Mouse (Mus musculus) ovary, postnatal 14 days (tissue): ENCODE measurements at regions not wholly inside any gene's neighbourhood (a gene's known extent, or its start where the extent isn't known, plus 50 kb on each side); places are given as distances from the start of the nearest gene placed in this dataset.

Experiments used
- DNase-seq: peaks from one replicate; pipeline ENCODE4 v3.0.0; 2022; ENCODE audit warnings: low spot score

DNA sequence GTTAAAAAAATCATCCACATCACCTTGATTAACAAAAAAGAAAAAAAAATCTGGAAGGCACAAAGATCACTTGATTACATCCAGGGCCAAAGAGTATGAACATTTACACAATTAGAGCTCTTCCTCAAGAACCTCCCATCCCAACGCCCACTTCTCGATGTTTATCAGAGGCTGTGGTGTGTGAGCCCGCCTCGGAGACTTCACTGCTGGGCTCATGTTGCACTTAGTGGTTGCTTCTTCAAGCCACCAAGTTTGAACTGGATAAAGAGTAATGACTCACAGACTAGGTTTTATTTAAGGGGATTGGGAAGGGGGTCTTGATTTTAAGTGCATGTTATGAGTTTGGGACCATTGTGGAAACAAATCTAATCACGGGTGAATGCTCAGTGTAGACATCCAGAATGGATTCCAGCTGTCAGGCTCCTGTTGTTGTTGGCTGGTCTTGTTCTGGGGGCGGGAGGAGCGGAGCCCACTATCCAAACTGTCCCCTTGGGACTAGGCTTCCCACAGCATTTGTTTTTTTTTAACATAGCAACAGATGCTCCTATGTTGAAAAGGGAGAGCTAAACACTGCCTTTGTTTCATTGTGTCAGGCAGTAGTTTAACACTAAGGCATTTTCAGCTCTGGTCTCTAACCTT, 98.6 kb upstream of the Nfe2l3 start:
- DNase-seq, result no peak

DNA sequence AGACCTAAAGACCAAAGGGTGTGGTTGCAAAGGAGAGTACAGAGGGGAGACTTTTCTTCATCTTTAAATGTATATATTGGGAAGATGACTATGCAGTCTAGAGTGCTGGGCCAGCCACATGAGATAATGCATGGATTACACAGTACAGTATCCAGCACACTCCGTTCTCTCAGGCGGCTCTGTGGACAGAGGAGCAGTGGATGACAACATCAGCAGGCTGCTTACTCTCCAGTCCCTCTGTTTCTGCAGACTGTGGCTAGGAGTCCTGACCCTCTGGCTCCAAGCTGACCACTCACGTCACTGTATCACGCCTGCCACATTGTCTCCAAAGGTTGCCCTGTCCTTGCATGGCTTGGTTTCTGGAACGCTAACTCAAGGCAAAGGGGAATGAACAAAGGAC, 97.2 kb upstream of the Nfe2l3 start:
- DNase-seq, result no peak

DNA sequence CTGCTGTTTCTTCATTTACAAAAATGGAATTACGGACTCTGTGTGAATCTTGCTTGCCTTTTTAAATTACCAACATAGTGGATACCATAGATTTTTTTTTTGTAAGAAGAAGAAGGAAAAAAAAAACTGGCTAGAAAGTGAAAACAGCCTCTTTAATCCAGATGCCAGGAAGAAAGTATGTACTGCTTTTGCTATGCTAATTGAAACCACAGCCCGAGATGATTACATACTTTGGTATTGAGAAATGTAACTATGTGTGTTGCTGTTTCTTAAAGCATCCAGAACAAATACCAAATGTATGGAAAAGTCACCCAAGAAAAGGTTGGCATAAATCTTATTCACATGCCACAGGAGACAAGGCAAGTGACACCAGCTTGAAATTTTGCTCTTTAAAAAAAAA, 93.2 kb upstream of the Nfe2l3 start:
- no peak for DNase-seq

DNA sequence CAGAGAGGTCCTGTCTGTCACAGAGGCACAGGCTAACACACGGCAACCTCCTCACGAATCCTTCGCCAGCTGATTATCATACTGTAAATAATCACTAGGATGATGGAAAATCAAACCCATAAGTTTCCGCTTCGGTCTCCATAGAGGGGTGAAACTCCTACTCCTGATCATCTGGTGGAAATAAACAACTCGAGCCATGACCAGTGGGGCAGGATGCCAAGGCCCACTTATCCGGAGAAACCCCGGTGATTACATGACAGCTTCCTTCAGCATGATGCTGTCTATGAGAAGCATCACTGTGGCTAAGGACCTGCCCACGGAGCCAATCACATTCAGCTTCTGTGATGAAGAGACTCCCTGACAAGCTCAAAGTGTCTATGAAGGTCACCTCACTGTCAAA, 84.7 kb upstream of the Nfe2l3 start:
- no peak for DNase-seq

DNA sequence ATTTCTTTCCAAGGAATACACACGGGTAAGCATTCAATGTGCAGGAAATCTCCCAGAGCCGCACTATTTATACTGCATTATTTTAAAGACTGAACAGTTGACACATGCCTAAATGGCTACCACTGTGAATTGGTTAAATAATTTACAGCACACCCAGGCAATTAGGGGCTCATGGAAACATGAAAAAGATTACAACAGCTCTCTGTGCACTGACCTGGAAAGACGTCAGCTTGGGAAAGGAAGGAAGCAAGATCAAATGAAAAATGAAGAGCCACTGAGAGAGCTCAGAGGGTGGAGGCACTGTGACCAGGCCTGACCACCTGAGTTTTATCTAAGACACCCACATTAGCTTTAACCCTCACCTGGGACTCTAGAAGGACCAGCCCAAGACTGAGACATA, 82.7 kb upstream of the Nfe2l3 start:
- DNase-seq, result no peak

DNA sequence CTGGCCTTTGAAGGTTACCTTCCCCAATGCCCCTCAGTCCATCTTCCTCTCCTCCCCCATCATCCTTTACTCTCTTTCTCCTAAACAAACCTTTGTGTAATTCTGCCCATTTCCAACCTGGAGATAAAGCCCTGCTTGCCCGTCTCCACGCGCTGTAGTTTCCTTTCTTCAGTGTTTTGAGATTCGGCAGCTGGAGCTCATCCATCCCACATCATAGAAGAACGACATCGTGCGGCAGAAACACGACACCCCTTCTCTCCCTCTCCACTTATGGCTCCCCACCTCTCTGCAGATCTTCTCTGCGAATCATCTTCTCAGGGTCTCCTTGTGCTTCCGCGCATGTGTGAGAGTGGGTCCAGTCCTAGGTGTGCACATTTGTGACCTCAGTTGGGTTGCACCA, 77.4 kb upstream of the Nfe2l3 start:
- DNase-seq, result no peak

DNA sequence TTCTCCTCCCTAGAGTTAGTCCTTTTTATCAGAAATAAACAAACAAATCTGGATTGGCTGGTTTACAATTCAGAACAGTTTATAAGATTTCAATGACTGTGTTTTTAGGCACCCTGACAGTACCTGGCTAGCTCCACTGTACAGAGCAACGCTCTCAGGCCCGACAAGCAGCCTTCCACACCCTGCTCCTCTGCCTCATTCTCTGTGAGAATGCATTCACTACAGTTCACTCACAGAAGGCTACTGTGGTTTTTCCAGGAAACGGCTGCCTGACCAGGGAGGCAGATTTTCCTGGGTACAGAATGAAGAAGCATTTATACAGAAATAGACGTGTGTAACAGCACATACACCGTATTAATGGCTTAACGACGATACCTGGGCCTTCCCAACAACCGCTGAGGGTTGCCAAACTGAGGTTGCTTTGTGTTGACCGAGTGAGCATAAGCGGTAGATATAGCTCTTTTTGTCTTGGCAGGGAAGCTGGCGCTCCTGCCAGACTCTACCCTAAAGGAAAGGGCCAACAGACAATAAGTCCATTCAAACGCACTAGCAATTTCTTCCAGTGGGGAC, 70.8 kb upstream of the Nfe2l3 start:
- no peak for DNase-seq

DNA sequence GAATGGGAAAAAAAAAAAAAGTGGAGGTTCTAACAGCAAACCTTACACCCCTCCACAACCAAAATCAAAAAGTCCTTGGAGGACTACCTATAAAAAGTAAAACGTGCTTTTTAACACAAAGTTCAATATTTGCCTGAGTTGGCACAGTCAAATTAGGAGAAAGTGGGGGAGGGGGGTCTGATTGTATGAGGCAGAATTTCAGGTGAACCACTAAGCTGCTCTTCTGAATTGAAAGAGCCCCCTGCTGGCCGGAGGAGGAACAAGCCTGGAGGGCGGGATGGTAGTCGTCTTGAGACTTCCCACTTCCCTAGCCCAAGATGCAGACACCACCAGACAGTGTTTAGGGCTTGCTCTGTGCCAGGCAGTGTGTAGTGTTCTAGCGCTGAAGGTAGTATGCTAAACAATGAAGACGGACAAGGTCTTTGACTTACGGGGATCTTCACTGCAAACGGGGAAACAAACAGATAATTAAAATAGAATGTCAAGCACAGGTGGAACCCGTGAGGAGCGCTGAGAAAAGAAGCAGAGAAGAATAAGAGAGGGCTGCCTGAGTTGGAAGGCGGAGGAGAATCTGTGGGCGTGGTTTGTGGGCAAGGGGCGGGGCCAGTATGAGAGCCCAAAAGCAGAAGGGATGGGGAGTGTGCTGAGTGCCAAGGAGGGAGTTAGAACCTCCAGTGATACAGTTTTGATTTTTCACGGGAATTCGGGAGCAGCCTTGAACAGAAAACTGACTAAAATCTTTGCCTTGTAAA, 69.8 kb upstream of the Nfe2l3 start:
- peak; percentile 87 for DNase-seq

DNA sequence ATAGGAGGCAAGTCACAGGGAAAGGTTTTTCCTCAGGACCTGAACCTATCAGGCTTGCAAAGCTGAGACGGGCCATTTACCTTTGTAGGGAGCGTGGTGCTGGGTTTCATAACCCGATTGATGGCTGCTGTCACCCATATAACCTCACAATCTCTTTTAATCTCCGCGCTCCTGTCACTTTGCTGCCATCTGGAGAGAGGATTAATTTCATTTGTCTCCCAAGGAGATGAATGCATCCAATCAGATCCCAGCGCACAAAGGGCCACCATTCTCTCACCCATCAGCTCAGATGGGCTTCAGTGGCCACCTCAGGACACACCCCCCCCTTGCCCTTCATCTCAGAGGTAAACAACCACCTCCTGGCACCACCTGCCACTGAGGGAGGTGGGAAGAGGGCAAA, 67.7 kb upstream of the Nfe2l3 start:
- no peak for DNase-seq

DNA sequence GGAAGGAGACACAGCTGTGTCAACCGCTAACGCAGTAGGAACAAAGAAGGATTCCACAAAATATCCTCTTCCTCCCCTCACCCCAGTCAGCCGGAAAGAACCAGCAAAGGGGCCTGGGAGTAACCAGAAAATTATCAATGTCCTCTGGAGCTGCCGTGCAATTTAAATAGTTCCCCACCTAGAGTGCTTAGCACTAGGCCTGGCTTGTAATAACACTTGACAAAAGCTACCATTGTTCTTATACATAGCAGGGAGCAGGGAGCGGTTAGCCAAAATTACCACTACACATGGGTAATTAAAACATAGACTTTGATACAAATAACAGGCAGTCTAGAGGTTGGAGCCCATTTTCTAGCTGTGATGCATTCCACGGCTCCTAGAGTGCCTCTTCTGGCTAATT, 62.7 kb upstream of the Nfe2l3 start:
- DNase-seq, result no peak

DNA sequence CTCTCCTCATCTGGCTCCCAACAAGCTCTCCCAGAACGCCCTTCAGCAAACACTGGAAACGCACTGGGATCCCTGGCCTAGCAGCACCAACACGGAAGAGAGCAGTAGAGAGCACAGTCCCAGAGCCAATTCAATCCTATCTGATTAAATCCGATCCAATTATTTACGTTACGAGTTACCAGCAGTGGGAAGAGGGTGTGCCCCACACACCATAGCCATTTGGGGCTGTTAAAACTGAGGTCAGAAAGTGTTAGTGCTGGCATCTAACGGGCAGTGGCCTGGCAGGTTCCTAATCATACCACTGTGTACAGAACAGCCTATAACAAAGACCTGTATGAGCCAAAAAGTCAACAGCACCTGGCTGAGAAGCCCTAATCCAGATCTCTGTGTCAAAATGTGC, 60.1 kb upstream of the Nfe2l3 start:
- no peak for DNase-seq

DNA sequence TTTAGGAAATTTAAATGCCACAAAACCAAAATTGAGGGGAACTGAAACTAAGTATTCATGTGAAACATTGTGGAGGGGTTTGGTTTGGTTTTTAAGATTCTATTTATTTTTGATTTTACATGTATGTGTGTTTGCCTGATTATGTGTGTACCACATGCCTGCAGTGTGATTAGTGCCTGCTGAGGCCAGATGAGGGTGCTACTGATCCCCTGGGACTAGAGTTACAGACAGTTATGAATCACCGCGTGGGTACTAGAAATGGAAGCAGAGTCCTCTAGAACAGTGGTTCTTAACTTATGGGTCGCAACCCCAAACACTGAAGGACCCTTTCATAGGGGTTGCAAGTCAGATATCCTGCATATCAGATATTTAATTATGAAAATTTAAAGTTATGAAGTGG, 54.0 kb upstream of the Nfe2l3 start:
- DNase-seq, result no peak

DNA sequence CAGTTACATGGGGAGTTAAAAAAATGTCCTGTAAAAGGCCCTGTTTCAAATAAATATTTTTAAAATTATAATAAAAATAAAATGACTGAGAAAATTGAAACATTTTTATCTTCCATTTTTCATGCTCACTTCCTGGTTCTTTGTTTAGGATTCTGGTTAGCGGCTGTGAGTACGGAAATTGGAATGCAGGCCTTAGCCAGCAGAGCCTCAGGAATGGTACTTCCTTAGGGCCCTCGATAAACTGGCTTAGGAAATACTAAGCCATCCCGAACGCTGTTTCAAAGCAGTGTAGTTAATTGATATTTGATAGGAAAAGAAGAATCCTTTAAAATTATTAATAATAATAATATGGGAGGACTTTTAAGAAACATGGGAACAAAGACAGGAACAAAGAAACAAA, 53.4 kb upstream of the Nfe2l3 start:
- DNase-seq, result no peak

DNA sequence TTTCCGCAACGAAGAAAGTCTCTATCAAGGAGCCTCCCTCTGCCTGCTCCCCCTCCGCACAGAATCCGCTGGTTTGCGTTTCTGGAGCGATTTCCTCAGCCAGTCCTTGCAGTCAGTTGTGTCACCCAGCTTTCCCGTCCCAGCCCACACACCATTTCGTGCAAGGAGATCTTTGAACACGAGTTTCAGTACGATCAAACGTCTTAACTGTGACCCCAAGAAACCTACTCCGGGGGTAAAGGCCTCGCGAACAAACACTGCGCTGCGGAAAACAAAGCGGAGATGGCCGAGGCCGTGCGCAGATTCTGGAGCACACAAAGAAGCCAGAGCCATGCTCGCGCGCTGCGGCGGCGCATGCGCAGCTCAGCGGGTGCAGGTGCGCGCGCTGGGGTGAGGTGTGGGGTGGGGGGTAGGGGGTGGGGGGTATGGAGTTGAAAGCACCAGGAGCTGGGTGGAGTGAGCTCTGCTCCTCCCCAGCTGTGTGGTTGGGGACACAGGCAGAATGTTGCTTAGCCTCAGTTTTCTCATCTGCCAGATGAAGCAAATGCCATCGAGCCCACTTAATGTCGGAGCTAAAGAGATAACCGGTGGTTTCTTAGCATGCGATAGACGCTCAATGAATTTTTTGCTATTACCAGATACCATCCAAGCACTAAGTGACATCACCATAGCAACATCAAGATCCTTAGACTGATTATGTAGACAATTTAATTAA, 52.8 kb upstream of the Nfe2l3 start:
- peak; percentile 38 for DNase-seq

DNA sequence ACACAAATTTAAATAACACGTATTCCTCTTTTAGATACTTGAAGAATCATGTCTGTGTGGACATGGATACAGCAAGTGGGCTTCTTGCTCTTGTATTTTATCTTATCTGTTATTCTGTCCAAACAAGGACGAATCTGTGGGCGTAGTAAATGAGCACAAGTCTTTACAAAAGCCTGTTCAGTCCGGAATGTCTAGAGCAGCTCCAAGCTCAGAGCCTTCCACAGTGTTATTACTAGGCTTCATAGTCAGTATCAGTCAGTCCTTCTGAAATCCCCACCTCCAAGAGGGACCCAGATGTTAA, 52.2 kb upstream of the Nfe2l3 start:
- no peak for DNase-seq

DNA sequence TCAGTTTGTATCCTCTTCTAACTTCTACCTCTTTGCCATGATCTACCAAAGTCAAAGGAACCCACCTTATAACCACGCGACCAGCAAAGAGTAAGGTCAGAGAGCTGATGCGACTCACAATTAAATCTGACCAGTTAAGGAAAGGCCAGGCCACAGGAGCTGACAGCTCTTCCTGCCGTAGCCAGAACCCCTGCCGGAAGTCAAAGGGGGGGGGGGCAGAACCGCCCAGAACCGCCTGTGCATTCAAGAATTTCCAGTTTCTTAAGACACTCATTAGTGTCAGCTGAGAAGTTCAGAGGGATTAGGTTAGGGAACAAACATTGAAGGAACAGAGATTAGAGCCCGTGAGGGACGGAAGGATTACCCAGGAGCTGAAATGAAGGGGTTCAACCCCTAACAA, 51.0 kb upstream of the Nfe2l3 start:
- no peak for DNase-seq
